Mouse (Mus musculus): ENCODE data around the gene Zfp28.
A peak's percentile ranks its signal among the peaks of the same experiment; 100 is the strongest.

Zfp28 gene

GRCm38 (mm10) chr7:6410043-6410442 is 26.9 kb downstream of the Zfp28 start, which contains the start of gene Gm20715:
Gm20715 (plus strand) TSS chr7:6410277.
- DNase-seq (ENCODE audit: low spot score): peak; percentile 91

DNA sequence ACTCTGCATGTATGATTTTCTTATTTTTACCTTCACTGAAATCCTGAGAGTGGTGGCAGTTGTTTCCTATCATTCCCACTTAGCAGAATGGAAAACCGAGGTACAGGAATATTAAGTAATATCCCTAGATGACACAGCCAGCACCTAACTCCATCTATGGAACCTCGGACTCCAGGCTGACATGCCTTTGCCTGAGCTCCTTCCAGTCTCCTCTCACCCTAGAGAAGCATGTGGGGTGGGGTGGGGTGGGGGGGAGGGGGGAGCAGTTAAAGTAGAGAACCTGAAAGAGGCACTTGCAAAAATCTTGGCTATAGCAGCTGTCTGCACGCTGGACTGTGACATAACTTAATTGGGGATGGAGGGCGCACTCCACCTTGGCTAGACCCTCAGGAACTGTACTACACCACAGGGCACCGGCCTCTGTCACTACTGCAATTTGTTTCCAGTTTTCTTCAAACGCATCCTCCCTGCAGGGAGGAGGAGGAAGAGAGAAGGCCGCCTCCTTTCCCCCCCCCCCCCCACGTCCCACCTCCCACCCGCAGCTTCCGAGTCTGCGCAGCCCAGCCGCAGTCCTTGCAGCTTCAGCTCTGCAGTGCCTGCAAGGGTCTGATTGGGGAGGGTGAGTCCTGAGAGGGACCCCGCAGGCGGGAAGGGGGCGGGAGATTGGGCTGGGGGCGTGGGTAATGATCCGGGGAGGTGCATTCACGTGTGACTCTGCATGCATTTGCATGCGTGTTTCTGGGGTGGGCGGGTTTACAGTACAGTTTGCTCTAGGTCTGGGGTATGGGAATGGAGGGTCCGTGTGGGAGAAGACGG is 31.7 kb downstream of the Zfp28 start:
- DNase-seq (ENCODE audit: low spot score): no peak

- DNase-seq (ENCODE audit: low spot score): no peak
These were observed 32.3 kb downstream of the Zfp28 start for GRCm38 (mm10) chr7:6415442-6415787.

DNA sequence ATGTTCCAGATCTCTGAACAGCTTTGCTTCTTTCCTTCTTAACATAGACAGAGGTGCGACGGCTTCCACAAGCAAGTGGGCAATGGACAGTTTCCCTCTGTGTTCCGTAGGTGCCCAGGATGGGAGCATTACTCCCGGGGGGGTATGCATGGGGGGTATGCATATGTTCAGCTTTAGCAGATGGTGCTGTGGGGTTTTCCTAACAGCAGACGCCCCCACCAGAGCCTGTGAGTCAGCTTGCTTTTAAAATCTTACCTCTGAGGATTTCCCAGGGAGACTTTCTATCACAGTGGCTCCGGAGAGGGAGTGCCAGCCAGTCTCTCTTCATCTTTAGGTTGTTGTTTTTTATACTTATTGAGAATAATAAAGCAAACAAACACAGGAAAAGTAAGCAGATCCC is 36.8 kb downstream of the Zfp28 start:
- no peak for DNase-seq (ENCODE audit: low spot score)

DNA sequence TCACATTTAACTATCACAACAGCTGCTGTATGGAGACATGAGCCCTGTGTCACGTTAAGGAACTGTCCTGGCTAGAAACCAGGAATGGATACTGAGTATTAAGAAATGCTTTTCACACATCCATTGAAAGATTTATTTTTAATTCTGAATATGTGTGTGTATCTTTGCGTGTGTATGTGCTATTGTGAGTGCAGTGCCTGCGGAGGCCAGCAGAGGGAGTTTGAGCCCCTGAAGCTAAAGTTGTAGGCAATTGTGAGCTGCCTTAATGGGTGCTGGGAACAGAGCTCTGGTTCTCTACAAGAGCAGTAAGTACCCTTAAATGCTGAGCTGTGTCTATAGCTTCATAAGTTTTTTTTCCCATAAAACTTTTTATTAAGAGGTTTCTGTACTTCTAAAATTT is 46.3 kb downstream of the Zfp28 start:
- no peak for DNase-seq (ENCODE audit: low spot score)

GRCm38 (mm10) chr7:6430342-6430741 is 47.2 kb downstream of the Zfp28 start:
- DNase-seq (ENCODE audit: low spot score): no peak

- DNase-seq (ENCODE audit: low spot score): no peak
These were observed 55.3 kb downstream of the Zfp28 start, which contains the start of gene Olfr1344 for GRCm38 (mm10) chr7:6438388-6438787. Olfr1344 (plus strand) TSS chr7:6438688.

- DNase-seq (ENCODE audit: low spot score): no peak
These were observed 58.1 kb downstream of the Zfp28 start for GRCm38 (mm10) chr7:6441173-6441572.
